Mouse (Mus musculus) olfactory bulb, adult 2 months (tissue): ENCODE measurements around the gene Zfp777. TPM values are rescaled to one million over a fixed set of nuclear protein-coding genes. Genes with fewer than 3 reads are reported as not detected.

Experiments
- H3K27ac ChIP-seq: fragments of 200-500 bp; 2 replicates; pipeline ENCODE4 v1.5.1; 2012; ENCODE audit warnings: low read depth, low read length; ENCODE audit not compliant: insufficient read depth
- H3K4me1 ChIP-seq: fragments of 200-500 bp; 2 replicates; pipeline ENCODE4 v1.6.1; 2012; ENCODE audit warnings: low read length; ENCODE audit not compliant: control insufficient read depth, insufficient read depth
- H3K4me3 ChIP-seq: fragments of 200-500 bp; 2 replicates; pipeline ENCODE4 v1.5.1; 2012; ENCODE audit warnings: mild to moderate bottlenecking, low read depth, low read length, moderate library complexity; ENCODE audit not compliant: insufficient read depth
- CTCF ChIP-seq: fragments of 200-500 bp; IDR thresholded peaks from 2 replicates; pipeline ENCODE4 v1.5.1; 2012; ENCODE audit warnings: low read depth, mild to moderate bottlenecking, low read length, moderate library complexity; ENCODE audit not compliant: insufficient read depth
- POLR2A ChIP-seq: fragments of 200-500 bp; IDR thresholded peaks from 2 replicates; pipeline ENCODE4 v1.6.1; 2012; ENCODE audit warnings: mild to moderate bottlenecking, low read depth, low read length, moderate library complexity; ENCODE audit not compliant: insufficient read depth
- WGBS: fragments of 180-500 bp; shearing (Covaris S2); methylation state at CpG from one replicate; pipeline ENCODE4 v1.1.7; 2018; 5-methylcytosine and 5-hydroxymethylcytosine counted together
- polyA plus RNA-seq: library from polyadenylated mRNA; stranded (reverse); fragments of >200 nt; gene quantifications from 2 replicates; pipeline ENCODE4 v1.2.4, GENCODE M21; 2012; ENCODE audit warnings: low replicate concordance; ENCODE audit not compliant: missing spikeins, insufficient read depth, insufficient read length

The Zfp777 gene
- polyA plus RNA-seq, 1 experiment, result not detected

DNA sequence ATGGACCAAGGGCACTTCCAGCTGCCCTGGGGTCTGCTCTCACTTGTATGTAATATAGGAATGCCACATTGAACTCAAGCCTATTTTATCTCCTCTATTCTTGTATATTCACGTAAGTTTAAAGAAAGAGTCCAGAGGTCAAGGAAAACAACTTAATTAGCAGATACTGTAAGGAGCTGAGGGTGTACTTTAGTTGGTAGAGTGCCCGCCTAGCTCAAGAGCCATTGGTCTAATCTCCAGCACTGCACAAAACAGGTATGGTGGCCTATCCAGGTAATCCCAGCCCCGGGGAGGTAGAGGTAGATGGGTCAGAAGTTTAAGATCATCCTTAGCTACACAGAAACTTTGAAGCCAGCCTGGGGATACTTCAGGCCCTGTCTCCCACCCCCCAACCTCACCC is 18.8 kb upstream of the Zfp777 start:
- no peak for TF ChIP-seq POLR2A
- no peak for TF ChIP-seq CTCF
- whole genome bisulfite sequencing, result 95% methylated on average over 3 of the region's 3 CpGs
- Histone ChIP-seq H3K4me3 (no peak overlapping the region), H3K4me1 (no peaks in the 10 kb centered on the region), H3K27ac (no peak overlapping the region)

DNA sequence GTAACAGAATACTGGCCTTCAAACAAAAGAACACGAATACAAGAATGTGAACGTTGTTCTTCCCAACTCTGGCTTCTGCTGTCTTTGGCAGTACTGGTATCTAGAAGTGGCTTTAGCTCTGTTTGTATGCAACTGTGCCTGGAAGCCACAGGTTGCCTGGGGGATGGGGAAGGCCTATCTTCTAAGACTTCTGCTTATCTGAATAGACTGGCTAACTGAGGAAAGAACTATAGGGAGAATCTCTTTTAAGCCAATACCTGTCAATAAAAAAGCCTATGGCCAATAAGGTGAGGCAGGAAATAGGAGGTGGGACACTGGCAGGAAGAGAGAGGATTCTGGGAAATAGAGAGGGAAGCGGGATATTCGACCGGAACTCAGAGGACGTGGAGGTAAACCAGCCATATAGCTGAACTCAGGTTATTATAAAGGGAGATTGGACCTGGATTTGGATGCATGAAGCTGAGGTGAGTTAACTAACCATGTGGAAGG is 16.9 kb upstream of the Zfp777 start:
- H3K4me1 ChIP-seq, result no peaks in the 10 kb centered on the region
- no peak overlapping the region for H3K4me3 ChIP-seq
- H3K27ac ChIP-seq, result no peak overlapping the region
- WGBS, result 90% methylated on average over 6 of the region's 6 CpGs
- TF ChIP-seq CTCF, result no peak
- no peak for TF ChIP-seq POLR2A

DNA sequence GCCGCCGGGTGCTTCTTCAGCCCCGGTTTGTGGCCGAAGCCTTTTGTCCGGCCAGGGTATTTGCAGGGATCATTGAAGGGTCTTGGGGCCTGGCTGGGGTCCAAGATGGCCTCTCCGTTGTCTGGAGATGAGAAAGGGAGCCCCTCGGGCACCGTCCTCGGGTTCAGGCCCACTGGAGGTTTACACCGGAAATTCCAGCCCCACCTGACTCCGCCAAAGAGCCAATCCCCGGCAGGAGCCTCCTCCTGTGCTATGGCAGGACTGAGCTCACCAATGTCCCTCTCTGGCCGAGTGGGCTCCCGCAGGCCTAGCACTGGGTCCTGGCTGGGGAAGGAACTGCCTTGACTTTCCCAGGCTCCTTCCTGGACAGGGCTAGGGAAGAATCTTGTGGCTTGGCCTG is 15.7 kb upstream of the Zfp777 start:
- Histone ChIP-seq H3K4me1 (no peaks in the 10 kb centered on the region), H3K27ac (no peak overlapping the region), H3K4me3 (no peak overlapping the region)
- 91% methylated on average over 14 of the region's 14 CpGs for whole genome bisulfite sequencing
- TF ChIP-seq CTCF (no peak), POLR2A (no peak)

DNA sequence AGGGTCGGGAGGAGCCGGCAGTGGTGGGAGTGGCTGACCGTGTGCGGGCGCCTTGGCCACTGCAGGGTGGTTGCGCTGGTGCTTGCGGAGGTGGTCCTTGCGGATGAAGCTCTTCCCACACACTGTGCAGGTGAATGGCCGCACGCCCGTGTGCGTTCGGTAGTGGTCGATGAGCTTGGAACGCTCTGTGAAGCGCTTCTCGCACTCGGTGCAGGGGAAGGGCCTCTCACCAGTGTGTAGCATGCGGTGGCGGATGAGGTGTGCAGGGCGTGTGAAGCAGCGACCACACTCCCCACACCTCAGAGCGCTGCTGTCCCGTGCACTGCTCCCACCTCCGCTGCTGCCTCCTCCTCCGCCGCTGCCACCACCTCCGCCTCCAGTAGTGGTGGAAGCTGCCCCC is 15.2 kb upstream of the Zfp777 start:
- 94% methylated on average over 28 of the region's 28 CpGs for WGBS
- no peak for TF ChIP-seq POLR2A
- TF ChIP-seq CTCF, result no peak

DNA sequence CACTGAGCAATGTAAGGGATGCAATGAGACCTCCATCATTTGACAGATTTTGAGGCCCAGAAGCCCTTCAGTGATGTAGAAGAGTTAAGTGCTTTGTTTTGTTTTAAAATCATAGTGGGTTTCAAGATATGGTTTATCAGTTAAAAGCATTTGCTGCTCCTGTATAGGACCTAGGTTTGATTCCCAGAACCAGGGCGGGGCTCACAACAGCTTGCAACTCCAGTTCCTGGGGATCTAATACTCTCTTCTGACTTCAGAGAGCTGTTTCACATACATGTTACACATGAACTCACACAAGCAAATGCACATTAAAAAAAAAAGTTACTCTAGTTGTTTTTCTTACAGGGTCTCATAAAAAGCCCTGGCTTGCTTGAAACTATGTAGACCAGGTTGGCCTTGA is 12.2 kb upstream of the Zfp777 start:
- WGBS, result 97% methylated on average over 1 of the region's 1 CpGs
- no peak overlapping the region for H3K27ac ChIP-seq
- no peaks in the 10 kb centered on the region for H3K4me1 ChIP-seq
- no peak overlapping the region for H3K4me3 ChIP-seq
- TF ChIP-seq CTCF (no peak), POLR2A (no peak)

More for the DNA sequence above, 15.2 kb upstream of the Zfp777 start:
- H3K4me1 ChIP-seq, result no peaks in the 10 kb centered on the region
- no peak overlapping the region for H3K27ac ChIP-seq
- no peak overlapping the region for H3K4me3 ChIP-seq

DNA sequence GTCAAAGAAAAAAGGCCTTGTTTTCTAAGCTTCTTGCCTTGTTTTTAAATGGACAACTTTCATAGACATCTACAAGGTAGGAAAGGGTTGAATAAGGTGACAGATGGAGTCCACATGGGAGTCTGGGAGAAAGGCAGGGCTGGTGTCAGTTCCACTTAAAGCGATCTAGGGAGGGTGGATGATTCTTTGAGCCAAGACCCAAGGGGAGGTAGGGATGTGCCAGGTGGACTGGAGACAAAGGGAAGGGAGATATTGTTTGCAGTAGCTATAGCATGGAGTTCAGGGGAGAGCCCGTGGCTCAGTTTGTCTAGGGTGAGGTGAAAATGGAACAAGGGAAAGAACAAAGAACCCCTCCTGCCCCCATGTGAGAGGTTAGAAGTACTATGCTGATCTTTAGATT is 11.7 kb upstream of the Zfp777 start:
- Histone ChIP-seq H3K4me1 (no peaks in the 10 kb centered on the region), H3K27ac (no peak overlapping the region), H3K4me3 (no peak overlapping the region)
- WGBS, result 90% methylated on average over 2 of the region's 2 CpGs
- TF ChIP-seq POLR2A (no peak), CTCF (no peak)

DNA sequence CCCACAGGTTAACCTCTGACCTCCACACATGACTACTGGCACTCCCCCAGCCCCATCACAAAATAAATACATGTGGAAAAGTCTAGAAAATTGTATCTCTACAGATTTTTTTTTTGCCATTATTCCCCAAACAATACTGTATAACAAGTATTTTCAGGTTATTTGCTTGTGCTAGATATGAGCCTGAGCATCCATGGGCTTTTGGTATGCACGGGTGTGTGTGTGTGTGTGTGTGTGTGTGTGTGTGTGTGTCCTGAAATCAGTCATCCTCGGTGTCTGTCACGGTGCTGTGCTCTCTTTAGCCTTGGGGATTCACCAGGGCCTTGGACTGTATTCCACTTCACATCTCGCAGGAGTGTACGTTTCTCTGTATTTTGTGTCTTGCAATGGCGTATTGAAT is 3.4 kb upstream of the Zfp777 start:
- TF ChIP-seq POLR2A (no peak), CTCF (no peak)
- Histone ChIP-seq H3K4me3 (no peak overlapping the region), H3K27ac (no peak overlapping the region), H3K4me1 (peaks cover 7% of the 10 kb centered on the region; the same call in 1 of the 2 replicates)
- WGBS, result 91% methylated on average over 6 of the region's 6 CpGs

DNA sequence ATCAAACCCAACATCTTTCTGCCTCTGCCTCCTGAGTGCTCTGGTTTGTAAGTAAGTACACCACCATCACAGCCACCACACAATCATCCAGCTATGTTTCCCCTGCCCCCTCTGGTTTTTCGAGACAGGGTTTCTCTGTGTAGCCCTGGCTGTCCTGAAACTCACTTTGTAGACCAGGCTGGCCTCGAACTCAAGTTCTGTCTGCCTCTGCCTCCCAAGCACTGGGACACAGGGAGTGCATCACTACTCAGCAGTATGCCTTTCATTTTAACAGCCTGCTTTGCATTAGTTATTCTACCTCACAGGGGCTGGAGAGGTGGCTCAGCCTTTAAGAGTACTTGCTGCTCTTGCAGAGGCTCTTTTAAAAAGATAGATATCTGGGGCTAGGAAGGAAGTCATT is 3.0 kb upstream of the Zfp777 start:
- WGBS, result 89% methylated on average over 2 of the region's 2 CpGs

DNA sequence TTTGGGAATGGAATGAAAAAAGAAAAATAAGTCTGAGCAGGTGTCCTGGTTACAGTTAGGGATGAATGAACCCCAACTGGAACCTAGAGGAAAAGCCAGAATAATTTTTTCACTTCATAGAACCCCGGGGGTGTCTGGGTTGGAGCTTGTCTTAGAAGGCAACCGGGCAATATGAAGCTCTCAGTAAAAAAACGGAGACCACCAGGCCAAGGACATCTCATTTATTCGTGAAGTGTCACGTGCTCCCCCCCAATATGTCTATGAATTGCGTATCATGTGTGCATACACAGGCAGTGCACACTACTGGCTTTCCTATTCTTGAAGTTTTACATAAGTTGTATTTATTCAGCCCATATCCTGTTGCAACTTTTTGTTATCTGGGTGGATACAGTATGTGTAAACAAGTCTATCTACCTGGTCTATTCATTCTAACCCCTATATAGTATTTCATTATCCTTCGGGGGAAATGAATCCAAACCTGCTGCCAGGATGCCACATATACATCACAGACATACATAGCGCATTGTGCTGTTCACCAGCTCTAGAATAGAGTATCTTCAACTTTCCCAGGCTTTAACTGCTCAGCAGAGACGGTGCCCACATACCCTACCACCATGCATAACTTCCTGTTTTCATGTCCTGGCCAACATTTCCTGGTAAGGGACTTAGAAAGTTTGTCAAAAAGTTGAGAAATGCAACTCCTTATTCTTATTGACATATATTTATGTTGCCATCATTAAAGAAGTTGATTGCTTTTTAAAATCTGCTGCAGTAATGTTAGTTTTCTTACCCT is 758 bp upstream of the Zfp777 start:
- H3K4me3 ChIP-seq, result peak overlapping the region; percentile 98; the same call in 1 of the 2 replicates
- 48% methylated on average over 9 of the region's 9 CpGs for WGBS
- no peak for TF ChIP-seq POLR2A
- no peak for TF ChIP-seq CTCF
- H3K4me1 ChIP-seq, result peaks cover 8% of the 10 kb centered on the region; the same call in 1 of the 2 replicates
- H3K27ac ChIP-seq, result no peak overlapping the region

More for the DNA sequence above, 3.0 kb upstream of the Zfp777 start:
- TF ChIP-seq CTCF (no peak), POLR2A (no peak)
- Histone ChIP-seq H3K4me3 (no peak overlapping the region), H3K27ac (no peak overlapping the region), H3K4me1 (peaks cover 8% of the 10 kb centered on the region; the same call in 1 of the 2 replicates)

DNA sequence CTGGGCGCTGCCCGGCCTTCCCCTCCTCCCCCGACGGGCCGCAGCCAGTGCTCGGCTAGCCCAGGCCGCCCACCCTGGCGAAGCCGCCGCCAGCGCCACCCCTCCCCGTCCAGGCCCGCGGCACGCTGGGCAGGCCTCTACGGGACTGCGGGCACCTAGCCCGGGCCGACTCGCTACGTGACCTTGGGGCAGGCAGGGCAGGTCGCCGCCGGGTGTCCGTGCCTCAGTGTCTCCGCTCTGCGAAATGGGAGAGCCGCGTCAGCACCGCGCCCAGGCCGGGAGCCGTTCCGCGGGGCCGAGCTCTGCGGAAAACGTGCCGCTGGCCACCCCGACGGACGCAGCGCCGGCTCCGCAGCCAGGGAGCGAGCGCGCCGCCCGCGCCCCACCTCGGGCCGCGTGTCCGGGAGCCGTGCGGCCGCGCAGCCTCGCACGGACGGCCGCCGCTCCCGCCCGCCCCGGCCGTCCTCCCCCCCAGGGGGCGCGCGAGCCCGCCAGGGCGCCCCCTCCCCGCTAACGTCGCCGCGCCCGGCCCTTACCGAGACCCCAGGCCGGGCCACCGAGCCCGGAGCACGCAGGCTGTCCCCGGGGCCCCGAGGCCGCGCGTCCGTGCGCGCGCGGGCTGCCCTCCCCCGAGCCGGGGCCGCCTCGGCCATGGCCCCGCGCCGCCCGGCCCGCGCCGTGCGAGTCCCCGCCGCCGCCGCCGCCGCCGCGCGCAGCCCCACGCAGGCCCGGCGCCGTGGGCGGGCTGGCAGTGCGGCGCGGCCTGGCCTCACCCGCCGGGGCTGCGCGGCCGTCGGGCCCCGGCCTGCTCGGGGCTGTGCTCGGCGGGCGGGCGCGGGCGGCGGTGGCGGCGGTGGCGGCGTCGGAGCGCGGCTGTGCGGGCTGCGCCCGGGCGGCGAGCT is 1.0 kb downstream of the Zfp777 start:
- no peak for TF ChIP-seq CTCF
- TF ChIP-seq POLR2A, result no peak
- 17% methylated on average over 150 of the region's 150 CpGs for WGBS
- Histone ChIP-seq H3K4me3 (peak overlapping the region; percentile 98), H3K4me1 (peaks cover 14% of the 10 kb centered on the region; the same call in 1 of the 2 replicates), H3K27ac (no peak overlapping the region)
